Mouse (Mus musculus) forebrain, embryonic 15.5 days (tissue): ENCODE data around the gene Gabbr2. TPM values are rescaled to one million over a fixed set of nuclear protein-coding genes. Genes with fewer than 3 reads are reported as not detected.

Experiments
- ATAC-seq: fragments of 200-750 bp; cut with Nextera tagmentation; replicated peaks from 2 replicates; pipeline ENCODE4 v1.8.0; 2017; ENCODE audit warnings: mild to moderate bottlenecking, moderate TSS enrichment, moderate library complexity
- H3K27ac ChIP-seq: fragments of 300-500 bp; sonication (generic); replicated peaks from 2 replicates; pipeline ENCODE4 v1.5.1; 2015; ENCODE audit warnings: mild to moderate bottlenecking, inconsistent platforms
- H3K27me3 ChIP-seq: fragments of 300-500 bp; sonication (generic); 2 replicates; pipeline ENCODE4 v1.6.1; 2015; ENCODE audit warnings: inconsistent platforms
- H3K36me3 ChIP-seq: fragments of 300-500 bp; sonication (generic); 2 replicates; pipeline ENCODE4 v1.6.1; 2015; ENCODE audit warnings: mild to moderate bottlenecking, inconsistent platforms
- H3K4me1 ChIP-seq: fragments of 300-500 bp; sonication (generic); 2 replicates; pipeline ENCODE4 v1.6.1; 2015; ENCODE audit warnings: inconsistent platforms
- H3K4me2 ChIP-seq: fragments of 300-500 bp; sonication (generic); replicated peaks from 2 replicates; pipeline ENCODE4 v1.6.1; 2015; ENCODE audit warnings: mild to moderate bottlenecking, inconsistent platforms
- H3K4me3 ChIP-seq: fragments of 300-500 bp; sonication (generic); 2 replicates; pipeline ENCODE4 v1.5.1; 2015; ENCODE audit warnings: mild to moderate bottlenecking, inconsistent platforms
- H3K9ac ChIP-seq: fragments of 300-500 bp; sonication (generic); replicated peaks from 2 replicates; pipeline ENCODE4 v1.6.1; 2015; ENCODE audit warnings: mild to moderate bottlenecking, inconsistent platforms
- H3K9me3 ChIP-seq: fragments of 300-500 bp; sonication (generic); 2 replicates; pipeline ENCODE4 v1.6.1; 2016; ENCODE audit warnings: inconsistent platforms
- WGBS: fragments of 180-500 bp; shearing (Covaris S2); methylation state at CpG from one replicate; pipeline ENCODE4 v1.1.7; 2015; ENCODE audit warnings: mixed read lengths; 5-methylcytosine and 5-hydroxymethylcytosine counted together
- polyA plus RNA-seq: library from polyadenylated mRNA; unstranded; fragments of >200 nt; fragmentation: Nextera tagmentation; extraction: Ambion mirVana; gene quantifications from 2 replicates; pipeline ENCODE4 v1.2.1, GENCODE M21; 2015

Gabbr2 gene
- polyA plus RNA-seq, 1 experiment from 2014 or later = 3.6 TPM

GRCm38 (mm10) chr4:47012476-47012875 is 20.8 kb upstream of the Gabbr2 start:
- no peak overlapping the region for H3K9ac ChIP-seq
- ATAC-seq = no peak
- H3K36me3 ChIP-seq = no peaks in the 10 kb centered on the region
- no peaks in the 10 kb centered on the region for H3K9me3 ChIP-seq
- WGBS = 53% methylated on average over 10 of the region's 10 CpGs
- H3K27ac ChIP-seq = no peak overlapping the region
- no peak overlapping the region for H3K4me3 ChIP-seq
- no peaks in the 10 kb centered on the region for H3K27me3 ChIP-seq
- peaks cover 19% of the 10 kb centered on the region for H3K4me1 ChIP-seq
- no peak overlapping the region for H3K4me2 ChIP-seq

GRCm38 (mm10) chr4:47010400-47011231 is 18.9 kb upstream of the Gabbr2 start:
- H3K27me3 ChIP-seq = no peaks in the 10 kb centered on the region
- no peaks in the 10 kb centered on the region for H3K36me3 ChIP-seq
- WGBS = 53% methylated on average over 12 of the region's 12 CpGs
- no peak overlapping the region for H3K4me3 ChIP-seq
- peak overlapping the region; percentile 31 for H3K4me2 ChIP-seq
- peaks cover 19% of the 10 kb centered on the region for H3K4me1 ChIP-seq
- ATAC-seq = peak; percentile 62; the same call in 1 of the 2 replicates
- H3K9me3 ChIP-seq = no peaks in the 10 kb centered on the region
- no peak overlapping the region for H3K9ac ChIP-seq
- H3K27ac ChIP-seq = peak overlapping the region; percentile 73

- H3K4me1 ChIP-seq = no peaks in the 10 kb centered on the region
- no peaks in the 10 kb centered on the region for H3K9me3 ChIP-seq
- no peak for ATAC-seq
- 75% methylated on average over 8 of the region's 8 CpGs for WGBS
- no peak overlapping the region for H3K4me3 ChIP-seq
- no peaks in the 10 kb centered on the region for H3K27me3 ChIP-seq
- H3K36me3 ChIP-seq = no peaks in the 10 kb centered on the region
- H3K4me2 ChIP-seq = no peak overlapping the region
- H3K27ac ChIP-seq = no peak overlapping the region
- no peak overlapping the region for H3K9ac ChIP-seq
These were observed 9.1 kb upstream of the Gabbr2 start for GRCm38 (mm10) chr4:47000626-47001395.

- H3K4me2 ChIP-seq = no peak overlapping the region
- no peak overlapping the region for H3K4me3 ChIP-seq
- no peak overlapping the region for H3K27ac ChIP-seq
- H3K4me1 ChIP-seq = no peaks in the 10 kb centered on the region
- H3K36me3 ChIP-seq = no peaks in the 10 kb centered on the region
- H3K9me3 ChIP-seq = no peaks in the 10 kb centered on the region
- no peak overlapping the region for H3K9ac ChIP-seq
- WGBS = 88% methylated on average over 2 of the region's 2 CpGs
- H3K27me3 ChIP-seq = peaks cover 13% of the 10 kb centered on the region; the same call in 1 of the 2 replicates
- ATAC-seq = no peak
These were observed 6.3 kb upstream of the Gabbr2 start for GRCm38 (mm10) chr4:46997969-46998368.

- Histone ChIP-seq H3K36me3 (no peaks in the 10 kb centered on the region), H3K27me3 (peaks cover 39% of the 10 kb centered on the region)
- WGBS = 6% methylated on average over 8 of the region's 8 CpGs
These were observed 1.3 kb upstream of the Gabbr2 start for GRCm38 (mm10) chr4:46992827-46993473.

GRCm38 (mm10) chr4:46991959-46992316 is 265 bp upstream of the Gabbr2 start:
- H3K9me3 ChIP-seq = no peaks in the 10 kb centered on the region
- H3K4me3 ChIP-seq = peak overlapping the region; percentile 67
- peaks cover 39% of the 10 kb centered on the region for H3K27me3 ChIP-seq
- no peak; the same call in 1 of the 2 replicates for ATAC-seq
- H3K4me2 ChIP-seq = peak overlapping the region; percentile 88
- H3K36me3 ChIP-seq = no peaks in the 10 kb centered on the region
- WGBS = under 1% methylated on average over 31 of the region's 31 CpGs
- H3K4me1 ChIP-seq = peaks cover 37% of the 10 kb centered on the region
- H3K9ac ChIP-seq = peak overlapping the region; percentile 73
- peak overlapping the region; percentile 86 for H3K27ac ChIP-seq

More at GRCm38 (mm10) chr4:46992827-46993473, 1.3 kb upstream of the Gabbr2 start:
- Histone ChIP-seq H3K4me3 (no peak overlapping the region), H3K9me3 (no peaks in the 10 kb centered on the region), H3K9ac (no peak overlapping the region), H3K4me2 (no peak overlapping the region), H3K27ac (no peak overlapping the region), H3K4me1 (peaks cover 37% of the 10 kb centered on the region)
- no peak for ATAC-seq

GRCm38 (mm10) chr4:46990281-46991015 is 1.2 kb downstream of the Gabbr2 start:
- peak; percentile 33 for ATAC-seq
- Histone ChIP-seq H3K27me3 (peaks cover 39% of the 10 kb centered on the region), H3K36me3 (no peaks in the 10 kb centered on the region), H3K4me1 (peaks cover 37% of the 10 kb centered on the region), H3K4me3 (peak overlapping the region; percentile 67), H3K9me3 (no peaks in the 10 kb centered on the region), H3K27ac (no peak overlapping the region; the same call in 1 of the 2 replicates), H3K9ac (peak overlapping the region; percentile 73), H3K4me2 (peak overlapping the region; percentile 88)
- 3% methylated on average over 29 of the region's 29 CpGs for WGBS

GRCm38 (mm10) chr4:46989842-46990241 is 1.8 kb downstream of the Gabbr2 start:
- H3K4me1 ChIP-seq = peaks cover 37% of the 10 kb centered on the region
- peak; percentile 65 for ATAC-seq
- no peaks in the 10 kb centered on the region for H3K9me3 ChIP-seq
- 1% methylated on average over 17 of the region's 17 CpGs for WGBS
- H3K9ac ChIP-seq = peak overlapping the region; percentile 73
- no peaks in the 10 kb centered on the region for H3K36me3 ChIP-seq
- H3K4me2 ChIP-seq = peak overlapping the region; percentile 88
- peak overlapping the region; percentile 67 for H3K4me3 ChIP-seq
- H3K27me3 ChIP-seq = peaks cover 36% of the 10 kb centered on the region
- 0 out of 2 replicates have a peak overlapping the region, but pooled peaks have one; percentile 35 for H3K27ac ChIP-seq

- Histone ChIP-seq H3K9me3 (no peaks in the 10 kb centered on the region), H3K4me1 (peaks cover 37% of the 10 kb centered on the region), H3K36me3 (no peaks in the 10 kb centered on the region), H3K27ac (no peak overlapping the region), H3K27me3 (peaks cover 34% of the 10 kb centered on the region), H3K4me3 (no peak overlapping the region), H3K9ac (no peak overlapping the region), H3K4me2 (peak overlapping the region; percentile 88; the same call in 1 of the 2 replicates)
- 58% methylated on average over 4 of the region's 4 CpGs for WGBS
- no peak for ATAC-seq
These were observed 2.8 kb downstream of the Gabbr2 start for GRCm38 (mm10) chr4:46988824-46989223.

- Histone ChIP-seq H3K4me2 (no peak overlapping the region), H3K4me3 (no peak overlapping the region), H3K27ac (no peak overlapping the region), H3K9ac (no peak overlapping the region), H3K4me1 (peaks cover 37% of the 10 kb centered on the region), H3K36me3 (no peaks in the 10 kb centered on the region), H3K9me3 (no peaks in the 10 kb centered on the region), H3K27me3 (peaks cover 29% of the 10 kb centered on the region)
- no peak for ATAC-seq
- WGBS = 45% methylated on average over 3 of the region's 3 CpGs
These were observed 3.4 kb downstream of the Gabbr2 start for GRCm38 (mm10) chr4:46988257-46988656.

GRCm38 (mm10) chr4:46987809-46988208 is 3.9 kb downstream of the Gabbr2 start:
- peaks cover 24% of the 10 kb centered on the region for H3K27me3 ChIP-seq
- WGBS = 89% methylated on average over 6 of the region's 6 CpGs

More at GRCm38 (mm10) chr4:46987809-46988208, 3.9 kb downstream of the Gabbr2 start:
- H3K27ac ChIP-seq = no peak overlapping the region
- no peaks in the 10 kb centered on the region for H3K36me3 ChIP-seq
- H3K4me1 ChIP-seq = peaks cover 37% of the 10 kb centered on the region
- no peak for ATAC-seq
- H3K4me3 ChIP-seq = no peak overlapping the region
- no peak overlapping the region for H3K4me2 ChIP-seq
- H3K9ac ChIP-seq = no peak overlapping the region
- no peaks in the 10 kb centered on the region for H3K9me3 ChIP-seq
